Comparison of ENCODE assay signal across 8 mouse cellular contexts in genomic region chr8:119911258-119911962, GRCm38 (mm10). TPM values are rescaled to one million over a fixed set of nuclear protein-coding genes. Genes with fewer than 3 reads are reported as not detected.
DNase-seq lines count a peak whose midpoint lies in the region; ATAC-seq and TF ChIP-seq lines count a peak whose summit lies in the region.

No protein-coding gene starts in this region.

- peak; percentile 66 for ATAC-seq in intestine, embryonic 15.5 days
- ATAC-seq in neural tube, embryonic 15.5 days (ENCODE audit: low FRiP score): peak; percentile 39; the same call in 1 of the 2 replicates

- H3K9me3 ChIP-seq in intestine, embryonic 15.5 days: no peaks in the 10 kb centered on the region
- no peaks in the 10 kb centered on the region for H3K9me3 ChIP-seq in neural tube, embryonic 15.5 days (replicated peaks)

- DNase-seq in liver, adult 2 months (ENCODE audit: extremely low read depth, low read depth, low spot score): peak; percentile 88
- DNase-seq in liver: no peak
- peak; percentile 55 for DNase-seq in embryo, embryonic 10.5 days (ENCODE audit: low spot score)
- DNase-seq in thymus, postnatal 14 days: no peak
- no peak for DNase-seq in Muller cell, postnatal 12 days (ENCODE audit: inconsistent ontology term)
- no peak for DNase-seq in spleen, postnatal 14 days (ENCODE audit: low spot score in 2 of 2)

- H3K27ac ChIP-seq in liver, adult 2 months (replicated peaks; ENCODE audit: insufficient read depth, low read depth, low read length): peak overlapping the region; percentile 89
- peak overlapping the region; percentile 93 for H3K27ac ChIP-seq in intestine, embryonic 15.5 days
- H3K27ac ChIP-seq in neural tube, embryonic 15.5 days (replicated peaks): peak overlapping the region; percentile 97

- H3K4me3 ChIP-seq in liver, adult 2 months (ENCODE audit: insufficient read depth, low read depth, low read length): peak overlapping the region; percentile 87
- peak overlapping the region; percentile 81 for H3K4me3 ChIP-seq in intestine, embryonic 15.5 days (replicated peaks)
- H3K4me3 ChIP-seq in neural tube, embryonic 15.5 days (replicated peaks): peak overlapping the region; percentile 81

- peak overlapping the region; percentile 99 for H3K9ac ChIP-seq in liver, adult 2 months (ENCODE audit: low read depth, low read length)
- peak overlapping the region; percentile 97 for H3K9ac ChIP-seq in intestine, embryonic 15.5 days
- H3K9ac ChIP-seq in neural tube, embryonic 15.5 days (replicated peaks): peak overlapping the region; percentile 88

- TF ChIP-seq POLR2A in liver, adult 2 months (IDR thresholded peaks at IDR 0.05; ENCODE audit: extremely low read depth, insufficient read depth, low read length): 0 out of 2 replicates have a peak, but pooled peaks have one; percentile 8

- H3K79me2 ChIP-seq in liver, adult 2 months (ENCODE audit: control insufficient read depth, insufficient read depth, low read length): peaks cover 31% of the 10 kb centered on the region

- H3K4me2 ChIP-seq in intestine, embryonic 15.5 days (replicated peaks): peak overlapping the region; percentile 95
- peak overlapping the region; percentile 67 for H3K4me2 ChIP-seq in neural tube, embryonic 15.5 days

- H3K4me1 ChIP-seq in liver, adult 2 months (ENCODE audit: control insufficient read depth, insufficient read depth, low read length): peaks cover 28% of the 10 kb centered on the region
- H3K4me1 ChIP-seq in intestine, embryonic 15.5 days (replicated peaks): peaks cover 32% of the 10 kb centered on the region
- peaks cover 52% of the 10 kb centered on the region for H3K4me1 ChIP-seq in neural tube, embryonic 15.5 days

- TF ChIP-seq CTCF in liver, adult 2 months (IDR thresholded peaks at IDR 0.05; ENCODE audit: low read depth, low read length): no peak

- no peaks in the 10 kb centered on the region for H3K36me3 ChIP-seq in liver, adult 2 months (ENCODE audit: control insufficient read depth, insufficient read depth, low read length)
- H3K36me3 ChIP-seq in intestine, embryonic 15.5 days: no peaks in the 10 kb centered on the region
- no peaks in the 10 kb centered on the region for H3K36me3 ChIP-seq in neural tube, embryonic 15.5 days

- H3K27me3 ChIP-seq in liver, adult 2 months (ENCODE audit: control insufficient read depth, insufficient read depth, low read length): no peaks in the 10 kb centered on the region
- H3K27me3 ChIP-seq in intestine, embryonic 15.5 days (replicated peaks): no peaks in the 10 kb centered on the region
- no peaks in the 10 kb centered on the region for H3K27me3 ChIP-seq in neural tube, embryonic 15.5 days (replicated peaks)

- 2% methylated on average over 30 of the region's 30 CpGs for WGBS in liver, adult 2 months
- WGBS in intestine, embryonic 15.5 days: under 1% methylated on average over 30 of the region's 30 CpGs
- under 1% methylated on average over 30 of the region's 30 CpGs for WGBS in neural tube, embryonic 15.5 days

RNA-seq across cellular contexts. Expression of gene Gm20388, which starts 0.8 kb away (rescaled TPM):
- total RNA-seq in liver, adult 2 months (2014; rRNA removed): 6.4 and 8.3 TPM in 2 replicates
- 19.9 TPM in 2 replicates for polyA plus RNA-seq in liver, adult 2 months (2012; rRNA removed)
- 3.0 TPM in 1 of 2 replicates, not detected in the other for polyA plus RNA-seq in intestine, embryonic 15.5 days (2015; fragmentation: Nextera tagmentation; extraction: Ambion mirVana)
- 3.5 TPM in 1 of 2 replicates, not detected in the other for polyA plus RNA-seq in neural tube, embryonic 15.5 days (2015; fragmentation: Nextera tagmentation; extraction: Ambion mirVana)

RNA-seq across cellular contexts. Expression of gene Usp10, which starts 1.2 kb away (rescaled TPM):
- total RNA-seq in liver, adult 2 months (2014; rRNA removed): 42.6 and 50.1 TPM in 2 replicates
- polyA plus RNA-seq in liver, adult 2 months (2012; rRNA removed): 82.3 and 94.1 TPM in 2 replicates
- 123 and 136 TPM in 2 replicates for polyA plus RNA-seq in intestine, embryonic 15.5 days (2015; fragmentation: Nextera tagmentation; extraction: Ambion mirVana)
- polyA plus RNA-seq in neural tube, embryonic 15.5 days (2015; fragmentation: Nextera tagmentation; extraction: Ambion mirVana): 121 and 127 TPM in 2 replicates

RNA-seq across cellular contexts. Expression of gene Klhl36, which starts 49.3 kb away (rescaled TPM):
- total RNA-seq in liver, adult 2 months (2014; rRNA removed): 5.2 and 7.0 TPM in 2 replicates
- 11.3 and 12.2 TPM in 2 replicates for polyA plus RNA-seq in liver, adult 2 months (2012; rRNA removed)
- polyA plus RNA-seq in intestine, embryonic 15.5 days (2015; fragmentation: Nextera tagmentation; extraction: Ambion mirVana): 12.4 and 13.8 TPM in 2 replicates
- 16.5 and 17.4 TPM in 2 replicates for polyA plus RNA-seq in neural tube, embryonic 15.5 days (2015; fragmentation: Nextera tagmentation; extraction: Ambion mirVana)

Comparison
In these comparisons a context has a peak if more than half of its experiments do, and no peak if none do; other contexts are left out.
1. DNase-seq: peak in liver, adult 2 months (single experiment) and embryo, embryonic 10.5 days (single experiment); none in liver (single experiment), thymus, postnatal 14 days (single experiment), Muller cell, postnatal 12 days (single experiment) and spleen, postnatal 14 days (0 of 2).
2. Peak in every context shown above with its lines, with median percentiles within 50 percentile points of each other: H3K27ac ChIP-seq, H3K4me3 ChIP-seq and H3K9ac ChIP-seq.